Mouse (Mus musculus) MEL (cell line): ENCODE measurements around the gene Scap.

ENCODE experiments used
- BHLHE40 ChIP-seq: IDR thresholded peaks from 2 replicates; pipeline ENCODE4 v1.6.1; 2012; ENCODE audit warnings: low read depth, mild to moderate bottlenecking, inconsistent platforms, low read length, improper control_type of control experiment, borderline replicate concordance
- CHD2 ChIP-seq: IDR thresholded peaks from 2 replicates; pipeline ENCODE4 v1.6.1; 2011; ENCODE audit warnings: low read length, improper control_type of control experiment
- CTCF ChIP-seq, 3 experiments: IDR thresholded peaks in 2 of 3; conservative IDR thresholded peaks in 1 of 3; 2 replicates each; pipeline ENCODE4 v1.5.1; 2011 to 2012; ENCODE audit warnings: low read length in 3 of 3, low read depth in 2 of 3, mild to moderate bottlenecking in 2 of 3, improper control_type of control experiment in 1 of 3, inconsistent platforms in 1 of 3, mixed read lengths in 1 of 3, moderate library complexity in 1 of 3; ENCODE audit not compliant: control insufficient read depth in 1 of 3, insufficient read depth in 1 of 3, poor library complexity in 1 of 3, severe bottlenecking in 1 of 3
- ETS1 ChIP-seq: IDR thresholded peaks from 2 replicates; pipeline ENCODE4 v1.6.1; 2012; ENCODE audit warnings: low read depth, mild to moderate bottlenecking, inconsistent platforms, low read length, improper control_type of control experiment, moderate library complexity
- GATA1 ChIP-seq: IDR thresholded peaks from 2 replicates; pipeline ENCODE4 v1.6.1; 2011; ENCODE audit warnings: low read depth, low read length, improper control_type of control experiment
- HCFC1 ChIP-seq: IDR thresholded peaks from 2 replicates; pipeline ENCODE4 v1.6.1; 2012; ENCODE audit warnings: low read depth, mild to moderate bottlenecking, inconsistent platforms, low read length, improper control_type of control experiment, moderate library complexity
- JUND ChIP-seq: IDR thresholded peaks from 2 replicates; pipeline ENCODE4 v1.6.1; 2011; ENCODE audit warnings: low read depth, mild to moderate bottlenecking, improper control_type of control experiment, low read length
- NRF1 ChIP-seq: IDR thresholded peaks from 2 replicates; pipeline ENCODE4 v1.6.1; 2014; ENCODE audit warnings: low read depth, mild to moderate bottlenecking, inconsistent platforms, low read length, improper control_type of control experiment, moderate library complexity; ENCODE audit not compliant: poor library complexity, insufficient read depth, severe bottlenecking
- POLR2A ChIP-seq, 2 experiments: IDR thresholded peaks; 2 replicates each; pipeline ENCODE4 v1.6.1; 2011 to 2012; ENCODE audit warnings: low read length in 2 of 2, mild to moderate bottlenecking in 2 of 2, control low read depth in 1 of 2, improper control_type of control experiment in 1 of 2, low read depth in 1 of 2, moderate library complexity in 1 of 2; ENCODE audit not compliant: control insufficient read depth in 1 of 2, insufficient read depth in 1 of 2, poor library complexity in 1 of 2
- RCOR1 ChIP-seq: IDR thresholded peaks from 2 replicates; pipeline ENCODE4 v1.6.1; 2012; ENCODE audit warnings: low read depth, mild to moderate bottlenecking, inconsistent platforms, low read length, improper control_type of control experiment
- TAL1 ChIP-seq: IDR thresholded peaks from 2 replicates; pipeline ENCODE4 v1.6.1; 2012; ENCODE audit warnings: mild to moderate bottlenecking, inconsistent platforms, low read length, moderate library complexity, mixed read lengths
- USF1 ChIP-seq: IDR thresholded peaks from 2 replicates; pipeline ENCODE4 v1.6.1; 2014; ENCODE audit warnings: low read depth, mild to moderate bottlenecking, inconsistent platforms, low read length, improper control_type of control experiment, moderate library complexity
- ZC3H11A ChIP-seq: IDR thresholded peaks from 2 replicates; pipeline ENCODE4 v1.6.1; 2012; ENCODE audit warnings: low read depth, mild to moderate bottlenecking, inconsistent platforms, low read length, improper control_type of control experiment

GRCm38 (mm10) chr9:110373871-110374270 lies 40.8 kb downstream of the Scap start:
- no peak for TF ChIP-seq GATA1
- no peak for TF ChIP-seq BHLHE40
- TF ChIP-seq ETS1, result no peak
- no peak for TF ChIP-seq CTCF (IDR thresholded peaks at IDR 0.05 in 2 of 3, conservative IDR thresholded peaks at IDR 0.05 in 1 of 3; ENCODE audit: control insufficient read depth in 1 of 3, insufficient read depth in 1 of 3, low read depth in 2 of 3, low read length in 3 of 3, poor library complexity in 1 of 3, severe bottlenecking in 1 of 3)
- no peak for TF ChIP-seq CHD2
- no peak for TF ChIP-seq ZC3H11A
- no peak for TF ChIP-seq HCFC1
- TF ChIP-seq TAL1, result no peak
- TF ChIP-seq POLR2A (IDR thresholded peaks at IDR 0.05; ENCODE audit: control insufficient read depth in 1 of 2, insufficient read depth in 1 of 2, low read depth in 1 of 2, low read length in 2 of 2, poor library complexity in 1 of 2), result no peak
- TF ChIP-seq NRF1, result no peak
- TF ChIP-seq RCOR1, result no peak
- TF ChIP-seq JUND, result no peak
- TF ChIP-seq USF1, result no peak
